Mouse (Mus musculus): ENCODE measurements around the gene Kremen1. TPM values are rescaled to one million over a fixed set of nuclear protein-coding genes. Genes with fewer than 3 reads are reported as not detected.
A peak's percentile ranks its signal among the peaks of the same experiment; 100 is the strongest.

The Kremen1 gene
- polyA plus RNA-seq, 1 experiment from 2014 or later = 17.4 TPM

DNA sequence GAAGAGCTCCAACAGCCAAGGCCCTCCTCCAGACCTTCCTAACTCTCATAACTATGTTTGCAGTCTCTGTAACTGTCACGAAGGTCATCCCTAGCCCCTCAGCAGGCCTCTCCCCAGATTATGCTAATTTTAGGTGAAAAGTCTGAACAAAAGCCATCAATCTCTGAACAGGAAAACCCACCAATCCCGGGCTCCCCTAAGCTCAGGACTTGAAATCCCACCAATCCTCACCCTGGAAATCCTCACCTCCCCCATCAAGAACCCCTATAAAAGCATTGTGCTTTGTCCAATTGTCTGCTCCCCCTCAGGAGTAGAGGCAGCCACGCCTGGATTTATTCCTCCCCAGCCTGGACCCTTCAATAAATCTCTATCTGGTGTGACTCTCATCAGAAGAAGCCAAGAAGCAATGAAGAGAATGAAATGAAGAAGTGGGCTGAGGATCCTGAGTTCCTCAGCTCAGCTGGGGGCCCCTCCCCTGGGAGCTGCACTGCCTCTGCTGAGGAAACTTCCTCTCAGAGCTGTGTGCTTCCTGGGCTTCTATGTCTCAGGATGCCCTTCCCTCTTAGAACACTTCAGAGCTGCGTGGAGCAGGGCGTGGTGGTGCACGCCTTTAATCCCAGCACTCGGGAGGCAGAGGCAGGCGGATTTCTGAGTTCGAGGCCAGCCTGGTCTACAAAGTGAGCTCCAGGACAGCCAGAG, 11.3 kb upstream of the Kremen1 start:
- no peak overlapping the region for H3K9ac ChIP-seq (replicated peaks; ENCODE audit: low read depth, low read length)
- H3K27ac ChIP-seq (ENCODE audit: low read length) = no peak overlapping the region
- H3K4me2 ChIP-seq (replicated peaks; ENCODE audit: low read depth, low read length) = no peak overlapping the region
- H3K4me3 ChIP-seq (ENCODE audit: low read depth, low read length) = no peak overlapping the region
- no peaks in the 10 kb centered on the region for H3K9me3 ChIP-seq (ENCODE audit: control insufficient read depth, low read depth, low read length)
- 73% methylated on average over 9 of the region's 9 CpGs for WGBS
- H3K4me1 ChIP-seq (ENCODE audit: control insufficient read depth, insufficient read depth, low read length) = 0 out of 2 replicates have a peak, but pooled peaks cover 3% of the 10 kb centered on the region
- no peaks in the 10 kb centered on the region for H3K27me3 ChIP-seq (ENCODE audit: control insufficient read depth, insufficient read depth, low read length)
- no peak for ATAC-seq (ENCODE audit: insufficient number of reproducible peaks, insufficient read depth, low FRiP score, low read depth)
- H3K36me3 ChIP-seq (ENCODE audit: control insufficient read depth, insufficient read depth, low read length) = no peaks in the 10 kb centered on the region

DNA sequence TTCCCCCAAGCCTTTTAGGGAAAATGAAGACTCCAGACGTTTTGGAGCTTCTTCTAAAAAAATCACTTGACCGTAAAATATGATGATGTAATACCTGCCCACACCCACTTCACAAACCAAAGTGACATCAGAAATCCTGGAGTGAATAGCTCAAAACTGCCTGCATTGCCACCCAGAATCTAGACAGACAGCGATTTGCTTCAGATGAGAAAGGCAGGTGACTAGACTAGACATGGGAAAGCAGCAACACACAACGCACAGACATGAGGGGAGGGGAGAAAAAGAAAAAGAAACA, 10.7 kb upstream of the Kremen1 start:
- Histone ChIP-seq H3K9ac (replicated peaks; ENCODE audit: low read depth, low read length) (no peak overlapping the region), H3K27me3 (ENCODE audit: control insufficient read depth, insufficient read depth, low read length) (no peaks in the 10 kb centered on the region), H3K27ac (ENCODE audit: low read length) (no peak overlapping the region), H3K9me3 (ENCODE audit: control insufficient read depth, low read depth, low read length) (no peaks in the 10 kb centered on the region), H3K36me3 (ENCODE audit: control insufficient read depth, insufficient read depth, low read length) (no peaks in the 10 kb centered on the region), H3K4me1 (ENCODE audit: control insufficient read depth, insufficient read depth, low read length) (0 out of 2 replicates have a peak, but pooled peaks cover 3% of the 10 kb centered on the region), H3K4me2 (replicated peaks; ENCODE audit: low read depth, low read length) (no peak overlapping the region), H3K4me3 (ENCODE audit: low read depth, low read length) (no peak overlapping the region)
- 62% methylated on average over 4 of the region's 4 CpGs for WGBS
- no peak for ATAC-seq (ENCODE audit: insufficient number of reproducible peaks, insufficient read depth, low FRiP score, low read depth)

DNA sequence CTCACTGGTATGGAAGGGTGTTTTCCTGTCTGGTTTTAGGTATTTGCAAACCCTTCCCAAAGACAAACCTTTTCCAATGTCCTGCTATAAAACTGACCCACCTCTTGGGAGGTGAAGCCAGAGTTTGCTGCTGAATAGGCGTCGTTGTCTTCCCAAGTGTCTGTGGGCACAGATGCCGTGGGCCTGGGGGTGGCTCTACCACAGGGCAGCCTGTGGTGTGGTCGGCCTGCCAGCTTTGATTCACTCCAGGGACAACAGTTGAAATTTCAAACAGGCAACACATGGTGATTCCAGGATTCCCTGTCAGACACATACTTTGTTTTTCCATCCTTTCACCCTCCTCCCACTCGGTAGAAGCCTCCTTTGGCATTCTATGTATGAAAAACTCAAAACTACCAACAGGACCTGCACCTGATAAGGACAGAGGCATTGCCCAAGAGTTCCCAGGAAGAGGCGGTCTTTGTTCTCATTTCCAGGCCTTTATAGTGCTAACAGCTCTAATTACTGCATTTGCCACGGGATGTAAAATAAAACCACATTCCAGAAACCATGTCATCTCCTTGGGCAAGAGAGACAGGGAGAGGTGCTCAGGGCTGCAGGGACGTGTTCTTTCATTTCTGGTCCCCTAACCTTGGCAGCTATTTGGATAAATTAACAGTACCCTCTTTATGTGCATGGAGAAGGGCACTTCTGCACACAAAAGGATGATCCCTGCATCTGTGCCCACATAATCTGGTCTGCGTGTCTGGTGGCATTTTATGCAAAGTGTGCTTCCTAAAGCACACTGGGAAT, 10.1 kb upstream of the Kremen1 start:
- no peak overlapping the region for H3K4me2 ChIP-seq (replicated peaks; ENCODE audit: low read depth, low read length)
- H3K4me3 ChIP-seq (ENCODE audit: low read depth, low read length) = no peak overlapping the region
- 68% methylated on average over 9 of the region's 9 CpGs for WGBS
- H3K4me1 ChIP-seq (ENCODE audit: control insufficient read depth, insufficient read depth, low read length) = 0 out of 2 replicates have a peak, but pooled peaks cover 3% of the 10 kb centered on the region
- H3K27ac ChIP-seq (ENCODE audit: low read length) = no peak overlapping the region
- no peaks in the 10 kb centered on the region for H3K27me3 ChIP-seq (ENCODE audit: control insufficient read depth, insufficient read depth, low read length)
- H3K9ac ChIP-seq (replicated peaks; ENCODE audit: low read depth, low read length) = no peak overlapping the region
- no peak for ATAC-seq (ENCODE audit: insufficient number of reproducible peaks, insufficient read depth, low FRiP score, low read depth)
- no peaks in the 10 kb centered on the region for H3K9me3 ChIP-seq (ENCODE audit: control insufficient read depth, low read depth, low read length)
- H3K36me3 ChIP-seq (ENCODE audit: control insufficient read depth, insufficient read depth, low read length) = no peaks in the 10 kb centered on the region

- Histone ChIP-seq H3K27ac (ENCODE audit: low read length) (no peak overlapping the region), H3K4me1 (ENCODE audit: control insufficient read depth, insufficient read depth, low read length) (0 out of 2 replicates have a peak, but pooled peaks cover 3% of the 10 kb centered on the region), H3K27me3 (ENCODE audit: control insufficient read depth, insufficient read depth, low read length) (no peaks in the 10 kb centered on the region), H3K9me3 (ENCODE audit: control insufficient read depth, low read depth, low read length) (no peaks in the 10 kb centered on the region), H3K9ac (replicated peaks; ENCODE audit: low read depth, low read length) (no peak overlapping the region), H3K4me3 (ENCODE audit: low read depth, low read length) (no peak overlapping the region), H3K36me3 (ENCODE audit: control insufficient read depth, insufficient read depth, low read length) (no peaks in the 10 kb centered on the region), H3K4me2 (replicated peaks; ENCODE audit: low read depth, low read length) (no peak overlapping the region)
- no peak for ATAC-seq (ENCODE audit: insufficient number of reproducible peaks, insufficient read depth, low FRiP score, low read depth)
- WGBS = 91% methylated on average over 8 of the region's 8 CpGs
Observed at GRCm38 (mm10) chr11:5269846-5270461, 8.6 kb upstream of the Kremen1 start.

GRCm38 (mm10) chr11:5265764-5266163, 4.4 kb upstream of the Kremen1 start:
- Histone ChIP-seq H3K9ac (replicated peaks; ENCODE audit: low read depth, low read length) (no peak overlapping the region), H3K9me3 (ENCODE audit: control insufficient read depth, low read depth, low read length) (no peaks in the 10 kb centered on the region), H3K27ac (ENCODE audit: low read length) (no peak overlapping the region), H3K4me3 (ENCODE audit: low read depth, low read length) (no peak overlapping the region), H3K4me2 (replicated peaks; ENCODE audit: low read depth, low read length) (no peak overlapping the region), H3K27me3 (ENCODE audit: control insufficient read depth, insufficient read depth, low read length) (no peaks in the 10 kb centered on the region), H3K36me3 (ENCODE audit: control insufficient read depth, insufficient read depth, low read length) (no peaks in the 10 kb centered on the region), H3K4me1 (ENCODE audit: control insufficient read depth, insufficient read depth, low read length) (no peaks in the 10 kb centered on the region)
- 80% methylated on average over 8 of the region's 8 CpGs for WGBS
- ATAC-seq (ENCODE audit: insufficient number of reproducible peaks, insufficient read depth, low FRiP score, low read depth) = no peak

GRCm38 (mm10) chr11:5263078-5263730, 1.8 kb upstream of the Kremen1 start:
- Histone ChIP-seq H3K9ac (replicated peaks; ENCODE audit: low read depth, low read length) (no peak overlapping the region), H3K4me1 (ENCODE audit: control insufficient read depth, insufficient read depth, low read length) (peaks cover 7% of the 10 kb centered on the region; the same call in 1 of the 2 replicates), H3K4me3 (ENCODE audit: low read depth, low read length) (no peak overlapping the region), H3K36me3 (ENCODE audit: control insufficient read depth, insufficient read depth, low read length) (no peaks in the 10 kb centered on the region), H3K9me3 (ENCODE audit: control insufficient read depth, low read depth, low read length) (no peaks in the 10 kb centered on the region), H3K4me2 (replicated peaks; ENCODE audit: low read depth, low read length) (no peak overlapping the region), H3K27ac (ENCODE audit: low read length) (peak overlapping the region; percentile 39; the same call in 1 of the 2 replicates), H3K27me3 (ENCODE audit: control insufficient read depth, insufficient read depth, low read length) (no peaks in the 10 kb centered on the region)
- ATAC-seq (ENCODE audit: insufficient number of reproducible peaks, insufficient read depth, low FRiP score, low read depth) = no peak; the same call in 1 of the 2 replicates
- WGBS = 57% methylated on average over 26 of the region's 26 CpGs

DNA sequence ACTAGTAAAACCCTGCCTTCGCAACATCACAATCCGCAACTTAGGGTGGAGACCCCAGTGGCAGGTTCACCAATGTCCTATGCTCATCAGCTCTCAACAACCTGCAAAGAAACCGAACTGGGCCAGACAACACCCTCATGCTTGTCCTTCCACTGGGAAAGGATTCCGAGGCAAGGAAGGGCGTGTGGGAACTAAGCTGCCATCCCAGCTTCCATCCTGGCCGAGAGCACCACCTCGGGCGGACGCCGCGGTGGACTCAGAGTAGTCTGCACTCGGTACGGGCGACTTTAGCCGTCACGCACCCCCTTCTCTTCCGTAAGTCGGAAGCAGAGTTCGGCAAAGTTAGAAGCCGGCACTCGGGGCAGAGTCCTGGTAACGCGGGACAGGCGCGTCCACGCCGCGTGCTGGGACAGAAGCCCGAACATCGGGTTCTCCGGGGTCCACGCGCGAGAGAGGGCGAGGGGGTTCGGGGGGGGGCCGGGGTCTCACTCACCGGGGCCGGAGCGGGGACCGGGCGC, 357 bp downstream of the Kremen1 start:
- Histone ChIP-seq H3K4me1 (ENCODE audit: control insufficient read depth, insufficient read depth, low read length) (peaks cover 17% of the 10 kb centered on the region), H3K9me3 (ENCODE audit: control insufficient read depth, low read depth, low read length) (no peaks in the 10 kb centered on the region), H3K27me3 (ENCODE audit: control insufficient read depth, insufficient read depth, low read length) (no peaks in the 10 kb centered on the region), H3K4me2 (replicated peaks; ENCODE audit: low read depth, low read length) (peak overlapping the region; percentile 65), H3K4me3 (ENCODE audit: low read depth, low read length) (peak overlapping the region; percentile 78), H3K9ac (replicated peaks; ENCODE audit: low read depth, low read length) (peak overlapping the region; percentile 78), H3K36me3 (ENCODE audit: control insufficient read depth, insufficient read depth, low read length) (no peaks in the 10 kb centered on the region), H3K27ac (ENCODE audit: low read length) (peak overlapping the region; percentile 67; the same call in 1 of the 2 replicates)
- ATAC-seq (ENCODE audit: insufficient number of reproducible peaks, insufficient read depth, low FRiP score, low read depth) = peak; percentile 30
- 2% methylated on average over 41 of the region's 42 CpGs for WGBS

All from stomach, embryonic 14.5 days (tissue).